Mouse (Mus musculus) small intestine, adult 2 months (tissue): Measurements from ENCODE around the gene Ccdc158.

Experiments
- CTCF ChIP-seq: fragments of 200-500 bp; IDR thresholded peaks from 2 replicates; pipeline ENCODE4 v1.5.1; 2012; ENCODE audit warnings: low read depth, mild to moderate bottlenecking, control low read depth, inconsistent platforms, low read length, moderate library complexity, mixed read lengths; ENCODE audit not compliant: insufficient replicate concordance, insufficient read length; ENCODE audit errors: extremely low read depth
- POLR2A ChIP-seq: fragments of 200-500 bp; IDR thresholded peaks from 2 replicates; pipeline ENCODE4 v1.6.1; 2012; ENCODE audit warnings: low read depth, mild to moderate bottlenecking, control low read depth, inconsistent platforms, low read length, moderate library complexity

GRCm38 (mm10) chr5:92560201-92560600 is 114.9 kb downstream of the Ccdc158 start:
- TF ChIP-seq CTCF (no peak), POLR2A (no peak)
